Mouse (Mus musculus) heart, embryonic 15.5 days (tissue): ENCODE results near the gene Napepld. TPM values are rescaled to one million over a fixed set of nuclear protein-coding genes. Genes with fewer than 3 reads are reported as not detected.
A peak's percentile ranks its signal among the peaks of the same experiment; 100 is the strongest.

ENCODE experiments used
- ATAC-seq: fragments of 200-750 bp; cut with Nextera tagmentation; replicated peaks from 2 replicates; pipeline ENCODE4 v1.8.0; 2017; ENCODE audit warnings: low read depth, moderate TSS enrichment; ENCODE audit not compliant: insufficient number of reproducible peaks, insufficient read depth, low FRiP score
- H3K27ac ChIP-seq: fragments of 300-500 bp; sonication (generic); 2 replicates; pipeline ENCODE4 v1.5.1; 2015; ENCODE audit warnings: mild to moderate bottlenecking, inconsistent platforms
- H3K27me3 ChIP-seq: fragments of 300-500 bp; sonication (generic); 2 replicates; pipeline ENCODE4 v1.6.1; 2015; ENCODE audit warnings: inconsistent platforms
- H3K36me3 ChIP-seq: fragments of 300-500 bp; sonication (generic); 2 replicates; pipeline ENCODE4 v1.6.1; 2015; ENCODE audit warnings: mild to moderate bottlenecking, inconsistent platforms
- H3K4me1 ChIP-seq: fragments of 300-500 bp; sonication (generic); replicated peaks from 2 replicates; pipeline ENCODE4 v1.6.1; 2015; ENCODE audit warnings: inconsistent platforms
- H3K4me2 ChIP-seq: fragments of 300-500 bp; sonication (generic); 2 replicates; pipeline ENCODE4 v1.6.1; 2015; ENCODE audit warnings: inconsistent platforms, mild to moderate bottlenecking, moderate library complexity
- H3K4me3 ChIP-seq: fragments of 300-500 bp; sonication (generic); 2 replicates; pipeline ENCODE4 v1.5.1; 2015; ENCODE audit warnings: mild to moderate bottlenecking, inconsistent platforms
- H3K9ac ChIP-seq: fragments of 300-500 bp; sonication (generic); 2 replicates; pipeline ENCODE4 v1.6.1; 2015; ENCODE audit warnings: mild to moderate bottlenecking, inconsistent platforms
- H3K9me3 ChIP-seq: fragments of 300-500 bp; sonication (generic); replicated peaks from 2 replicates; pipeline ENCODE4 v1.6.1; 2016; ENCODE audit warnings: inconsistent platforms
- WGBS: fragments of 180-500 bp; shearing (Covaris S2); methylation state at CpG from one replicate; pipeline ENCODE4 v1.1.7; 2015; ENCODE audit warnings: mixed read lengths; 5-methylcytosine and 5-hydroxymethylcytosine counted together
- polyA plus RNA-seq: library from polyadenylated mRNA; unstranded; fragments of >200 nt; fragmentation: Nextera tagmentation; extraction: Ambion mirVana; gene quantifications from 2 replicates; pipeline ENCODE4 v1.2.1, GENCODE M21; 2015

Napepld gene
- polyA plus RNA-seq, 1 experiment from 2014 or later = 5.6 TPM

GRCm38 (mm10) chr5:21683811-21684210, 17.4 kb downstream of the Napepld start:
- no peak overlapping the region for H3K27ac ChIP-seq
- WGBS = 89% methylated on average over 9 of the region's 9 CpGs
- ATAC-seq = 0 out of 2 replicates have a peak, but pooled peaks have one; percentile 10
- H3K4me2 ChIP-seq = no peak overlapping the region
- no peak overlapping the region for H3K9ac ChIP-seq
- no peaks in the 10 kb centered on the region for H3K36me3 ChIP-seq
- H3K4me3 ChIP-seq = no peak overlapping the region
- H3K9me3 ChIP-seq = no peaks in the 10 kb centered on the region
- peaks cover 12% of the 10 kb centered on the region for H3K4me1 ChIP-seq
- H3K27me3 ChIP-seq = no peaks in the 10 kb centered on the region

GRCm38 (mm10) chr5:21680940-21681339, 20.3 kb downstream of the Napepld start:
- H3K27me3 ChIP-seq = no peaks in the 10 kb centered on the region
- H3K4me1 ChIP-seq = peaks cover 12% of the 10 kb centered on the region
- no peaks in the 10 kb centered on the region for H3K36me3 ChIP-seq
- ATAC-seq = no peak
- no peak overlapping the region for H3K4me3 ChIP-seq
- H3K9me3 ChIP-seq = no peaks in the 10 kb centered on the region
- H3K9ac ChIP-seq = no peak overlapping the region
- 0 out of 2 replicates have a peak overlapping the region, but pooled peaks have one; percentile 17 for H3K4me2 ChIP-seq
- 53% methylated on average over 5 of the region's 5 CpGs for WGBS
- peak overlapping the region; percentile 35 for H3K27ac ChIP-seq

GRCm38 (mm10) chr5:21680029-21680428, 21.2 kb downstream of the Napepld start:
- Histone ChIP-seq H3K9me3 (no peaks in the 10 kb centered on the region), H3K4me3 (no peak overlapping the region), H3K4me2 (no peak overlapping the region), H3K27me3 (no peaks in the 10 kb centered on the region), H3K27ac (no peak overlapping the region), H3K9ac (no peak overlapping the region), H3K36me3 (peaks cover 3% of the 10 kb centered on the region; the same call in 1 of the 2 replicates), H3K4me1 (peaks cover 13% of the 10 kb centered on the region)
- no peak for ATAC-seq
- WGBS = 75% methylated on average over 4 of the region's 4 CpGs

- Histone ChIP-seq H3K4me3 (no peak overlapping the region), H3K9ac (no peak overlapping the region), H3K4me1 (peaks cover 17% of the 10 kb centered on the region), H3K9me3 (no peaks in the 10 kb centered on the region), H3K36me3 (peaks cover 4% of the 10 kb centered on the region; the same call in 1 of the 2 replicates), H3K4me2 (no peak overlapping the region), H3K27me3 (no peaks in the 10 kb centered on the region), H3K27ac (no peak overlapping the region)
- 94% methylated on average over 9 of the region's 9 CpGs for WGBS
- no peak for ATAC-seq
Measured at GRCm38 (mm10) chr5:21678363-21678762, 22.8 kb downstream of the Napepld start.

- H3K9ac ChIP-seq = no peak overlapping the region
- ATAC-seq = no peak
- H3K27ac ChIP-seq = no peak overlapping the region
- H3K9me3 ChIP-seq = no peaks in the 10 kb centered on the region
- no peaks in the 10 kb centered on the region for H3K27me3 ChIP-seq
- no peak overlapping the region for H3K4me3 ChIP-seq
- WGBS = 93% methylated on average over 6 of the region's 6 CpGs
- H3K4me2 ChIP-seq = no peak overlapping the region
- H3K4me1 ChIP-seq = peaks cover 20% of the 10 kb centered on the region
- peaks cover 4% of the 10 kb centered on the region; the same call in 1 of the 2 replicates for H3K36me3 ChIP-seq
Measured at GRCm38 (mm10) chr5:21677939-21678338, 23.3 kb downstream of the Napepld start.

- ATAC-seq = no peak
- WGBS = 92% methylated on average over 23 of the region's 23 CpGs
Measured at GRCm38 (mm10) chr5:21675494-21675893, 25.7 kb downstream of the Napepld start.

GRCm38 (mm10) chr5:21675019-21675418, 26.2 kb downstream of the Napepld start:
- ATAC-seq = 0 out of 2 replicates have a peak, but pooled peaks have one; percentile 18
- H3K9me3 ChIP-seq = no peaks in the 10 kb centered on the region
- WGBS = 67% methylated on average over 12 of the region's 12 CpGs

More at GRCm38 (mm10) chr5:21675494-21675893, 25.7 kb downstream of the Napepld start:
- Histone ChIP-seq H3K4me3 (no peak overlapping the region), H3K9me3 (no peaks in the 10 kb centered on the region), H3K9ac (no peak overlapping the region), H3K27ac (no peak overlapping the region), H3K27me3 (no peaks in the 10 kb centered on the region), H3K36me3 (peaks cover 4% of the 10 kb centered on the region; the same call in 1 of the 2 replicates), H3K4me2 (no peak overlapping the region), H3K4me1 (peaks cover 8% of the 10 kb centered on the region; the same call in 1 of the 2 replicates)

GRCm38 (mm10) chr5:21673742-21674141, 27.5 kb downstream of the Napepld start:
- Histone ChIP-seq H3K9me3 (no peaks in the 10 kb centered on the region), H3K27me3 (no peaks in the 10 kb centered on the region), H3K4me1 (peaks cover 8% of the 10 kb centered on the region; the same call in 1 of the 2 replicates), H3K4me2 (peak overlapping the region; percentile 50; the same call in 1 of the 2 replicates), H3K9ac (no peak overlapping the region), H3K36me3 (peaks cover 4% of the 10 kb centered on the region; the same call in 1 of the 2 replicates), H3K27ac (no peak overlapping the region), H3K4me3 (no peak overlapping the region)
- WGBS = 78% methylated on average over 9 of the region's 9 CpGs
- no peak for ATAC-seq

More at GRCm38 (mm10) chr5:21675019-21675418, 26.2 kb downstream of the Napepld start:
- Histone ChIP-seq H3K27ac (no peak overlapping the region), H3K9ac (no peak overlapping the region), H3K4me3 (no peak overlapping the region), H3K27me3 (no peaks in the 10 kb centered on the region), H3K4me1 (peaks cover 8% of the 10 kb centered on the region; the same call in 1 of the 2 replicates), H3K4me2 (no peak overlapping the region), H3K36me3 (peaks cover 4% of the 10 kb centered on the region; the same call in 1 of the 2 replicates)

GRCm38 (mm10) chr5:21672812-21673635, 28.2 kb downstream of the Napepld start:
- Histone ChIP-seq H3K27ac (no peak overlapping the region), H3K36me3 (peaks cover 4% of the 10 kb centered on the region; the same call in 1 of the 2 replicates), H3K9ac (no peak overlapping the region), H3K4me1 (peaks cover 8% of the 10 kb centered on the region; the same call in 1 of the 2 replicates), H3K9me3 (no peaks in the 10 kb centered on the region), H3K4me3 (peak overlapping the region; percentile 14; the same call in 1 of the 2 replicates), H3K27me3 (no peaks in the 10 kb centered on the region), H3K4me2 (peak overlapping the region; percentile 50)
- ATAC-seq = no peak
- WGBS = 43% methylated on average over 23 of the region's 23 CpGs

GRCm38 (mm10) chr5:21669307-21669706, 31.9 kb downstream of the Napepld start:
- Histone ChIP-seq H3K4me3 (no peak overlapping the region), H3K36me3 (peaks cover 3% of the 10 kb centered on the region; the same call in 1 of the 2 replicates), H3K27ac (no peak overlapping the region), H3K4me1 (peaks cover 4% of the 10 kb centered on the region; the same call in 1 of the 2 replicates), H3K9ac (no peak overlapping the region), H3K27me3 (no peaks in the 10 kb centered on the region), H3K4me2 (no peak overlapping the region), H3K9me3 (no peaks in the 10 kb centered on the region)
- WGBS = 81% methylated on average over 2 of the region's 2 CpGs
- no peak for ATAC-seq
